Mouse (Mus musculus) left cerebral cortex, adult 2 months (tissue): ENCODE measurements around the gene Fat3. TPM values are rescaled to one million over a fixed set of nuclear protein-coding genes. Genes with fewer than 3 reads are reported as not detected.

Experiments used
- DNase-seq, 2 experiments: peaks; one replicate each; pipeline ENCODE4 v3.0.0; 2021 to 2022; ENCODE audit warnings: low spot score in 2 of 2, mixed read lengths in 1 of 2; ENCODE audit errors: extremely low spot score in 1 of 2
- H3K27ac ChIP-seq: fragments of 200-600 bp; 2 replicates; pipeline ENCODE4 v1.8.1; 2022
- H3K4me3 ChIP-seq: fragments of 200-600 bp; 2 replicates; pipeline ENCODE4 v1.8.1; 2022
- CTCF ChIP-seq: fragments of 200-600 bp; IDR thresholded peaks from 2 replicates; pipeline ENCODE4 v1.8.1; 2022; ENCODE audit warnings: antibody characterized with exemption, mild to moderate bottlenecking, moderate library complexity
- intact Hi-C: fragments of 180-260 bp; cut with DNase I; formaldehyde crosslinking; loops from one replicate; pipeline ENCODE4 v1.15.1; 2025
- total RNA-seq, 2 experiments: library from RNA; stranded (reverse); gene quantifications; 2 replicates each; pipeline ENCODE4 v1.2.3; 2021

Fat3 gene
- total RNA-seq, 2 experiments from 2014 or later = 76.4 to 77.4 TPM

DNA sequence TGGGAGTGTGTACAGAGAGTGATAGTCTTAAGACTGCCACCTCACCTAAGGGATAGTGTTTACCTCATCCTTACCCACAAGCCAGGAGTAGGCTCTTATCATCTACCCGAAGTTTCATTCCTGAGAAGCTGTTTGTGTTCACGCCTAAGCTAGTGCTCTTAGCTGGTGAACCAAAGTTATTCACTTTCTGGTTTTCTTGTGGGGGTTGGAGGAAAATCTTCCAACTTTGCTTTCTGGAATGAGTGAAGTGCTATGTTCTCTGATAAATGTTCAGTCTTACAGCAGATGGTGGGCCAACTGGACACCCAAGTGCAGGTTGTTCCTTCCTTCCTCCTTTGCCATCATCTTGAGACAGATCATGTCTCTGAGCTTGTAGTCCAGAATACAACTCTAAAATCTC lies 402.5 kb downstream of the Fat3 start:
- DNase-seq = no peak
- Histone ChIP-seq H3K4me3 (no peak overlapping the region), H3K27ac (no peak overlapping the region)
- intact Hi-C loops = no loop called here
- no peak for TF ChIP-seq CTCF

DNA sequence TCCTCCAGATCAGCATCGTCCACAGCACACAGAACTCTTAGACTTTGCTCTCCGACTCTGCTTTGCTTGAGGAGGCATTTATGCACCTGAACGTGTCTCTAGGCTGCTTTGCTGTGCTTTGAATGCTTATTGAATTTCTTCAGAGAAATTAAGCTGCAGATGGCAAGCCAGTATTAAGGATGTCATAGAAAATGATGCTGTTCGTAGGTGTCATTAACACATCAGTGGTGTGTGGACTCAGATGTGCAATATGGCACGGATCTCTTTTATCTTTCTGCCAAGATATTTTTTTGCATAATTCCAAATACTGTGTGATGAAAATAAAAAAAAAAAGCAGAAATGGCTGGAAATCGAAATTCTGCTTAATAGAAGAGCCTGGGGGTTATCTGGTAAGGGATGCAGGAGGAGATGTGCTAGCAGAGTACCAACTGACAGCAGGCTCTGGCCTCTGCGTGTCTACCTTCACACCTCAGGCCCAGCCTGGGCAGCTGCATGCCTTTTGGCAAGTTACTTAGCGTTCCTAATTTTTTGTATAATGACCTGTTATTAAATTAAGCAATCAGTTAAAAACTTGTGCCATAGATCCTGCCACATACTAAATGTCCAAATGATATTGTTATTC lies 407.9 kb downstream of the Fat3 start:
- intact Hi-C loops = no loop called here
- Histone ChIP-seq H3K27ac (no peak overlapping the region), H3K4me3 (no peak overlapping the region)
- TF ChIP-seq CTCF = no peak
- no peak for DNase-seq

DNA sequence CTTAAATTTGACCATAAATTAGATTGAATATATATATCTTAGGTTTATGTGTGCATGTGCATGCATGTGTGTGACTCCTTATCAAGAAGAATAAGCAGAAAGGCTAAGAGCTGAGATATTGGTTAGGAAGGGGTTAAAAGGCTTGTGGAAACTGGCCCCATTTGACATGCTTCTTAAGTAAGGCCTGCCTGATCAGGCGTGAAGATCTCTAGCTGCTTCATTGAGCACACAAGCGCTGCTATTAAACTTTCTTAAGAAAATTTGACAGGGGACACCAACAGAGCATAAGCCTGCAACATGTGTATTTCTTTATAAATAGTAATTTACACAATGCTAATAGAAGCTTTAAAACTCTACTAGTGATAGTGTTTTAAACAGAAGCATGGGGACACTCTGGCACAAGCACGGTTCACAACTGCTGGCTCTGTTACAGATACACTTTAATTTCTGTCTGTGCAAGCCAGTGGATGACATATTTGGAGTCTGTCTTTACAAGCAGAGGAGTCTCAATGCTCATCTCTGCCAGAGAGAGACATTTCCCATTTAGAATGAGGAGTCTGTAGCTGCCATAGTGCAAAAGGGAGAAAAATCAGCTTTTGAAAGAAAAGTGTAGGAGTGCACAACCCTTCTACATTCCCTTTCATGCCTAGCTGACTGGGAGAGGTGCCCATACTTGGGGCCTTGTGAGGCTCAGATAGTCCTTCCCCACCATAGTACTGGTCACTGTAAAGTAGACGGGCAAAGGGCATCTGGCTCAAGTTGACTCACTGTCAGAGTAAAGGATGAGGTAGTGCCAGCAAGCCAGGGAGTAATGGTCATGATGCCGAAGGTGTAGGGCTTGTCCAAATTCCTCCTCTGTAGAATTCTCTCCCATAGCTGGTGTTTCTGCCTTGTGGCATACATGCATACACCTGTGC lies 408.8 kb downstream of the Fat3 start:
- DNase-seq = no peak
- intact Hi-C loops = no loop called here

DNA sequence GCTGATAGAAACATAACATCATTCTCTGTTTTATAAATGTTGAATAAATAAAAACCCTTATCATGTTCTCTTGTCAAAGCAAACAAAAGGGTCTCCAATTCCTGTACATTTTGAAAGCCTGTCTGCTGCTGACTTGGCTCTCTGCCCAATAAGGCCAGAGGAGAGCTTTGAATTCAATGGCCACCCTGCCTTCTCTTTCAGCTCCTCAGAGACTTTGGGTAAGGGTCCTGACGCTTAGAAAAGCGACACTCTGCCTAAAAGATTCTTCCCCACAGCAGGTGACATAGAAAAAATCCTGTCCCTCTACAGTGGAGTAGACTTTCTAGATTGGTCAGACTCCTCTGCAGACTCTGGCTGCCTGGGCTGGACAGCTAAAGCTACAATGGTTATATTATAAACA lies 421.8 kb downstream of the Fat3 start:
- Histone ChIP-seq H3K4me3 (no peak overlapping the region), H3K27ac (no peak overlapping the region)
- DNase-seq = no peak
- intact Hi-C loops = no loop called here
- TF ChIP-seq CTCF = no peak

More for the DNA sequence above, 408.8 kb downstream of the Fat3 start:
- H3K4me3 ChIP-seq = no peak overlapping the region
- TF ChIP-seq CTCF = no peak
- no peak overlapping the region for H3K27ac ChIP-seq

DNA sequence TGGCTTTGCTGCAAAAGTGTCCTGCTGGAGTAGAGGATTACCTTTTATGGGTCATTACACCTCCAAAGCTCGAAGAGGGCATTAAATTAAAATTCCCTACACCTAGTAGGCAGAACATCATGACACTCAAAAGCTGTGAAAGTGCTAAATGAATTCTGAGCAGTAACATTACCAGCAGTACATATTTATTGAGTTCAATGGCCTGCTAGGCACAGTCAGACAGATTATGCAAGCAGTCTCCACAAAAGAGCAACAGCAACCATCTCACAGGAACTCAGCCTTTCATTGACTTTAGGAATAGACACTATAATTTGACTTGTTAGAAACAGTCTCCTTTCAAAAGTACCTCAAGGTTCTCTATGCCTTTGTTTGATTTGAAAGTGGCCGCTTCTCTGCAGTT lies 426.4 kb downstream of the Fat3 start:
- H3K27ac ChIP-seq = no peak overlapping the region
- no peak overlapping the region for H3K4me3 ChIP-seq
- intact Hi-C loops = no loop called here
- no peak for DNase-seq
- no peak for TF ChIP-seq CTCF

DNA sequence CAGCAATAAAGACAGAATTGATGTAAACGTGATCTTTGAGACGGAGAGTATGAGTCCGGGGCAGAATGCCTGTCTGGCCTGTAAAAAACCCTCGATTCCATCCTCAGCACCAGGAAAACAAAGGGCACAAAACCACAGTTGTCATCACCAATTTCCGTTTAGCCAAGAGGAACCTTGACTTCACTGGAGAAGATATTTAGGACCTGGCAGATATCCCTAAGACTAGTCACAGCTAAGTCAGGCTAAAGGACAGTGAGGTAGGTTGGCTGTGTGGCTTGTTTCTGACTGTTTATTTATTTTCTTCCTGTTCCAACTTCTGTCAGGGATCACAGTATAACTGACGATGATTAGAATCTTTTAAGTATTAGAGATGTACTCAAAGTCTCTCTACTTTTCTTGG lies 427.0 kb downstream of the Fat3 start:
- intact Hi-C loops = no loop called here
- H3K4me3 ChIP-seq = no peak overlapping the region
- DNase-seq = no peak
- no peak for TF ChIP-seq CTCF
- no peak overlapping the region for H3K27ac ChIP-seq

DNA sequence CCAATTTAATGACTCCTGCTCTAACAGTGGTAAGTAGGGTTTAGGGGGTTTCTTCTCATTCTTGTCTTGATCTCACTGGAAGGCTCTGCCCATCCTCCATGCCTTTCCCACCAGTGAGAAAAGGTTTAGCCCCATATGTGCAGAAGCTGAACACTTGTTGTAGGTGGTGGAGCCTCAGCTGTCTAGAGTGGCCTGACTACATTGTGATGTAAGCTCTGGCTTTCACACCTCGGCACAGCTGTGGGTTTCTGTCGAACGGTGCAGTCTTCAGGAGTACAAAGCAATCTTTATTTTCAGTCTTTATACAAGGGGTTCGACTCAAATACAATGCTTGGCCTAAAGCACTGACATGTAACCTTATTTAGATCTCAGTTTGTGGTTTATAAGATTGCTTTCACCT lies 437.6 kb downstream of the Fat3 start:
- DNase-seq = no peak
- Histone ChIP-seq H3K27ac (no peak overlapping the region), H3K4me3 (no peak overlapping the region)
- TF ChIP-seq CTCF = no peak
- intact Hi-C loops = no loop called here

DNA sequence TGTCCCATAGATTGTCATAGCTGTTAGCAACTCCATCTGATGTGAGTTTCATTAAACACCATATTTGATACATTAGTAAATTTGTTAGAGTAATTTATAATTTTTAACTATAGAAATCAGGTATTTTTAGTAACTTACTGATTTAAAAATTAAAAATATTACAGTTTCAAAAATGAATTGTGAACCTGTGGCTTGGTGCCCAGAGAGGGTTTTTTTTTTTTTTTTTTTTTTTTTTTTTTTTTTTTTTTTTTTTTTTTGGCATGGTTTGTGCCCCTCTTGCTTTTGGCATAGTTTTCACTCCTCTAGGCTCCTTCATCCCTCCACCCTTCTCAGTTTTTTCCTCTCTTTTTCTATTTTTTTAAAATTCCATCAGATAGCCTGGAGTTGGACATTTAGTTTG lies 438.6 kb downstream of the Fat3 start:
- Histone ChIP-seq H3K27ac (no peak overlapping the region), H3K4me3 (no peak overlapping the region)
- no peak for TF ChIP-seq CTCF
- intact Hi-C loops = no loop called here
- no peak for DNase-seq

DNA sequence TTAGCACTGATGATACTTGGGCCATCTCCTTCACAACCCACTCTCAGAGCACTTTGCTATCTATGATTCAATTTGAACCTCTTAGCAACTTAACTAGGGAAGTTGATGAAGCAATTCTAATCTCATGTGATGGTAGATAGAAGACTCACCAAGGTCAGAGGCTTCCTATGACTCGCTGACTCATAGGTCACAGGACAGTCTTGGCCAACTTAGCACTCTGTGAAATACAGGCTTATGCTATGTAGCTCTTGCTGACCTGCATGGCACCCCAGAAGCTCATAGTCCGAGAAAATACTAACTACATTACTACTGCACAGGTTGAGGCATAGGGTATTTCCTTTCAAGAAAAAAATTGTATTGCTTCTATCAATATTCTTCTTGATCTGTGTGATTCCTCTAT lies 454.4 kb downstream of the Fat3 start:
- Histone ChIP-seq H3K4me3 (no peak overlapping the region), H3K27ac (peak overlapping the region; percentile 16; the same call in 1 of the 2 replicates)
- intact Hi-C loops = no loop called here
- no peak for DNase-seq
- TF ChIP-seq CTCF = no peak

DNA sequence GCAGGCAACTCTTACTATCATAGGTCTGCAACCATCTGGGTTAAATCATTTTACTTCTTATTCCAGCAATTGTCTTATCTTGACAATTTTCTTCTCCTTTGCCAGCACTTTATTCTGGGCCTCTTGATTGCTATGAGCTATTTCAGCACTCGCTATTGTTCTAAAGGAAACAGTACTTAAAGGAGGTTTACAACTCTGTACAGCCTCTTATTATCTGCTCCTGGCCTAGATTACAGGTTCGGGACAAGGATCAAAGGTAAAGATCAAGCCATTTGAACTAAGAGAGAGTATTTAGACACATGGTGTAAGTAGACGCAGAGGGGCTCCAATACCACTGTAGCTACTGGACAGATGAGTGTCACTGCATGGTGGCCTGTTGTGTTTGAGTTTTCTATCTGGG lies 463.7 kb downstream of the Fat3 start:
- no peak for TF ChIP-seq CTCF
- no peak overlapping the region for H3K4me3 ChIP-seq
- no peak for DNase-seq
- peak overlapping the region; percentile 44; the same call in 1 of the 2 replicates for H3K27ac ChIP-seq
- intact Hi-C loops = loop anchor here (2.0 to 10.0 kb wide), 2 partner anchors 245 to 1357 kb away; no protein-coding TSS in a partner anchor

DNA sequence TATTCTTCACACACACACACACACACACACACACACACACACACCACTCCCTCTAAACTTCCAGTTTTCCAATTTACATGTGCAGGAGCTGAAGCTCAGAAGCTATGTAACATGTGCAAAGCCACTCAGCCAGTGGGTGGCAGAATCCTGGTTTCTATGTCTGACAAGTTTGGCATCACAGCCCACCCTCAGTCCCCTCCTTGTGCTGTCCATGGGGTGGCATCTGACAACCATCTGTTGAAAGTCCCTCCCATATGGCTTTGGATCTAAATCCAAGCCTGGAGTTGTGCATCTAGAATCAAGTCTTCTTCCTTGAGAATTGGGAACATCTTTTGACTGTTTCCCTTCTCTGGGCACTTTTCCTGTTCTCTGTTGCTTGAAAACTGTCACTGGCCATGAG lies 464.7 kb downstream of the Fat3 start:
- no peak overlapping the region for H3K4me3 ChIP-seq
- no peak; the same call in none of the 2 replicates for TF ChIP-seq CTCF
- peak in 1 of 2 experiments; percentile 42 for DNase-seq
- peak overlapping the region; percentile 44; the same call in 1 of the 2 replicates for H3K27ac ChIP-seq
- intact Hi-C loops = loop anchor here (2.0 to 10.0 kb wide), 2 partner anchors 246 to 1358 kb away; no protein-coding TSS in a partner anchor

DNA sequence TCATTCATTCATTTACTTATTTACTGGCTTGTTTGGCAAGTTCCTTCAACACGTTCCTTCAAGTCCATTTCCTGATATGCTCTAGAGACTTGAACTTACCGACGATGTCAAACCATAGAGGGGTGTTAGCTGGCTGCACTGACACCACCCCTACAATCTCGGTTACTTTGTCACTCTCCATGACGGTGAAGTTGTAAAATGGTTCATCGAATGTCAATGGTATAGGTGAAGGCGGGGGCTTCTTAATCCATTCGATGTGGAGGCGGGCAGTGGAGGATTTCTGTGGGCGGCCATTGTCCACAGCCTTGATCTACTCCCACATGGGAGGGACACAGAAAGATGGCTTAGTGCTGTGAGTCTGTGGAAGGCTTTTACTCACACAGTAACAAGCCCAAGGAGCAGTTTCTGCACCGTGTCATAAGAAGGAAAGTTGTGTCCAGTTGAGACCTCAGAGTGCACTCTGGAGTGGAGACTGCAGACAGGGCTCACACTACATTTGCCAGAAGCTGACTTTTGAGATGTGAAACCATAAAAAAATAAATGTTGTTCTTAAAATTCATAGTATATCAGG lies 471.3 kb downstream of the Fat3 start:
- no peak for DNase-seq
- intact Hi-C loops = loop anchor here (1.0 to 10.0 kb wide), 3 partner anchors 85 to 1365 kb away; no protein-coding TSS in a partner anchor
- Histone ChIP-seq H3K27ac (peak overlapping the region; percentile 63; the same call in 1 of the 2 replicates), H3K4me3 (no peak overlapping the region)
- no peak for TF ChIP-seq CTCF
